Mouse (Mus musculus): ENCODE results near the gene Catsper3.

Catsper3 gene

GRCm38 (mm10) chr13:55826796-55827678 lies 42.7 kb downstream of the Catsper3 start:
- DNase-seq (ENCODE audit: low spot score) = no peak

- no peak for DNase-seq (ENCODE audit: low spot score)
Measured at GRCm38 (mm10) chr13:55827679-55828140, 43.3 kb downstream of the Catsper3 start.

GRCm38 (mm10) chr13:55828141-55829017 lies 44.0 kb downstream of the Catsper3 start:
- DNase-seq (ENCODE audit: low spot score) = no peak

GRCm38 (mm10) chr13:55829018-55829655 lies 44.8 kb downstream of the Catsper3 start:
- no peak for DNase-seq (ENCODE audit: low spot score)

GRCm38 (mm10) chr13:55830081-55830832 lies 45.9 kb downstream of the Catsper3 start:
- DNase-seq (ENCODE audit: low spot score) = no peak

- no peak for DNase-seq (ENCODE audit: low spot score)
Measured at GRCm38 (mm10) chr13:55830833-55831721, 46.7 kb downstream of the Catsper3 start.

GRCm38 (mm10) chr13:55831722-55832160 lies 47.4 kb downstream of the Catsper3 start:
- DNase-seq (ENCODE audit: low spot score) = no peak

- DNase-seq (ENCODE audit: low spot score) = no peak
Measured at GRCm38 (mm10) chr13:55832602-55833001, 48.2 kb downstream of the Catsper3 start.

GRCm38 (mm10) chr13:55833921-55834320 lies 49.6 kb downstream of the Catsper3 start:
- DNase-seq (ENCODE audit: low spot score) = no peak

- DNase-seq (ENCODE audit: low spot score) = no peak
Measured at GRCm38 (mm10) chr13:55834667-55835066, 50.3 kb downstream of the Catsper3 start.

- DNase-seq (ENCODE audit: low spot score) = no peak
Measured at GRCm38 (mm10) chr13:55835548-55836097, 51.3 kb downstream of the Catsper3 start.

- DNase-seq (ENCODE audit: low spot score) = no peak
Measured at GRCm38 (mm10) chr13:55836142-55836625, 51.8 kb downstream of the Catsper3 start, which contains the start of gene Pitx1. Gene Pitx1, minus strand, starts transcription at chr13:55836192.

- DNase-seq (ENCODE audit: low spot score) = no peak
Measured at GRCm38 (mm10) chr13:55836786-55837780, 52.7 kb downstream of the Catsper3 start.

- DNase-seq (ENCODE audit: low spot score) = no peak
Measured at GRCm38 (mm10) chr13:55840223-55840622, 55.9 kb downstream of the Catsper3 start.

GRCm38 (mm10) chr13:55843700-55844099 lies 59.3 kb downstream of the Catsper3 start:
- DNase-seq (ENCODE audit: low spot score) = no peak

- DNase-seq (ENCODE audit: low spot score) = no peak
Measured at GRCm38 (mm10) chr13:55847805-55848204, 63.4 kb downstream of the Catsper3 start.

- DNase-seq (ENCODE audit: low spot score) = no peak
Measured at GRCm38 (mm10) chr13:55848604-55849190, 64.3 kb downstream of the Catsper3 start.

- DNase-seq (ENCODE audit: low spot score) = no peak
Measured at GRCm38 (mm10) chr13:55850726-55851125, 66.4 kb downstream of the Catsper3 start.

Data from layer of hippocampus, adult 11-12 months (tissue).